Mouse (Mus musculus) spleen, adult 2 months (tissue): ENCODE results near the gene Ccdc13. TPM values are rescaled to one million over a fixed set of nuclear protein-coding genes. Genes with fewer than 3 reads are reported as not detected.

Source experiments
- DNase-seq, 2 experiments: peaks; one replicate each; pipeline versions ENCODE4 v3.0.0 to v3.0.0-alpha.2; 2012 to 2021; ENCODE audit warnings: low spot score in 2 of 2, low read depth in 1 of 2
- H3K27ac ChIP-seq: fragments of 200-500 bp; 2 replicates; pipeline ENCODE4 v1.5.1; 2012; ENCODE audit warnings: low read length, inconsistent platforms; ENCODE audit not compliant: insufficient read depth
- H3K27me3 ChIP-seq: fragments of 200-500 bp; 2 replicates; pipeline ENCODE4 v1.6.1; 2012; ENCODE audit warnings: mild to moderate bottlenecking, moderate library complexity, low read length, inconsistent platforms; ENCODE audit not compliant: control insufficient read depth, insufficient read depth
- H3K36me3 ChIP-seq: fragments of 200-500 bp; 2 replicates; pipeline ENCODE4 v1.6.1; 2012; ENCODE audit warnings: mild to moderate bottlenecking, low read length, inconsistent platforms; ENCODE audit not compliant: control insufficient read depth, insufficient read depth
- H3K4me1 ChIP-seq: fragments of 200-500 bp; 2 replicates; pipeline ENCODE4 v1.6.1; 2011; ENCODE audit warnings: inconsistent platforms; ENCODE audit not compliant: control insufficient read depth, insufficient read depth, insufficient read length
- H3K4me3 ChIP-seq: fragments of 200-500 bp; 2 replicates; pipeline ENCODE4 v1.5.1; 2011; ENCODE audit warnings: mild to moderate bottlenecking, inconsistent platforms; ENCODE audit not compliant: insufficient read depth, insufficient read length; ENCODE audit errors: extremely low read depth
- CTCF ChIP-seq: fragments of 200-500 bp; IDR thresholded peaks from 2 replicates; pipeline ENCODE4 v1.5.1; 2011; ENCODE audit warnings: mild to moderate bottlenecking, inconsistent platforms; ENCODE audit not compliant: insufficient read depth, insufficient read length, insufficient replicate concordance; ENCODE audit errors: extremely low read depth
- POLR2A ChIP-seq: fragments of 200-500 bp; IDR thresholded peaks from 2 replicates; pipeline ENCODE4 v1.6.1; 2011; ENCODE audit warnings: low read depth, low read length, inconsistent platforms
- WGBS: fragments of 180-500 bp; shearing (Covaris S2); methylation state at CpG from one replicate; pipeline ENCODE4 v1.1.7; 2018; 5-methylcytosine and 5-hydroxymethylcytosine counted together
- polyA plus RNA-seq: library from polyadenylated mRNA; depleted of rRNA; stranded (reverse); fragments of >200 nt; gene quantifications from 2 replicates; pipeline ENCODE4 v1.2.3, GENCODE M21; 2012

The Ccdc13 gene
- polyA plus RNA-seq, 1 experiment, result not detected

GRCm38 (mm10) chr9:121808511-121808910, 30.8 kb downstream of the Ccdc13 start:
- Histone ChIP-seq H3K36me3 (no peaks in the 10 kb centered on the region), H3K27ac (no peak overlapping the region), H3K4me1 (no peaks in the 10 kb centered on the region), H3K4me3 (no peak overlapping the region), H3K27me3 (no peaks in the 10 kb centered on the region)
- WGBS, result 81% methylated on average over 3 of the region's 3 CpGs
- DNase-seq, result no peak
- TF ChIP-seq CTCF, result no peak
- TF ChIP-seq POLR2A, result no peak

GRCm38 (mm10) chr9:121807947-121808346, 31.3 kb downstream of the Ccdc13 start:
- DNase-seq, result no peak
- TF ChIP-seq CTCF (no peak), POLR2A (no peak)
- Histone ChIP-seq H3K36me3 (no peaks in the 10 kb centered on the region), H3K4me1 (no peaks in the 10 kb centered on the region), H3K27ac (no peak overlapping the region), H3K4me3 (no peak overlapping the region), H3K27me3 (no peaks in the 10 kb centered on the region)
- 85% methylated on average over 7 of the region's 7 CpGs for WGBS

- whole genome bisulfite sequencing, result 96% methylated on average over 1 of the region's 1 CpGs
- H3K4me3 ChIP-seq, result no peak overlapping the region
- no peaks in the 10 kb centered on the region for H3K4me1 ChIP-seq
- H3K36me3 ChIP-seq, result no peaks in the 10 kb centered on the region
- H3K27me3 ChIP-seq, result no peaks in the 10 kb centered on the region
- DNase-seq, result no peak
- no peak for TF ChIP-seq CTCF
- TF ChIP-seq POLR2A, result no peak
- H3K27ac ChIP-seq, result no peak overlapping the region
These were observed 31.7 kb downstream of the Ccdc13 start for GRCm38 (mm10) chr9:121807546-121807945.

GRCm38 (mm10) chr9:121802747-121803146, 36.5 kb downstream of the Ccdc13 start:
- no peaks in the 10 kb centered on the region for H3K27me3 ChIP-seq
- DNase-seq, result no peak
- no peaks in the 10 kb centered on the region for H3K4me1 ChIP-seq
- WGBS, result 48% methylated on average over 7 of the region's 7 CpGs
- TF ChIP-seq POLR2A (no peak), CTCF (no peak)
- H3K27ac ChIP-seq, result no peak overlapping the region
- H3K4me3 ChIP-seq, result no peak overlapping the region
- no peaks in the 10 kb centered on the region for H3K36me3 ChIP-seq

- 72% methylated on average over 6 of the region's 6 CpGs for WGBS
These were observed 40.3 kb downstream of the Ccdc13 start for GRCm38 (mm10) chr9:121798887-121799520.

GRCm38 (mm10) chr9:121797722-121798121, 41.5 kb downstream of the Ccdc13 start:
- Histone ChIP-seq H3K27me3 (no peaks in the 10 kb centered on the region), H3K36me3 (no peaks in the 10 kb centered on the region), H3K4me3 (no peak overlapping the region), H3K27ac (no peak overlapping the region), H3K4me1 (no peaks in the 10 kb centered on the region)
- TF ChIP-seq POLR2A, result no peak
- no peak for TF ChIP-seq CTCF
- no peak for DNase-seq
- 39% methylated on average over 12 of the region's 12 CpGs for WGBS

More at GRCm38 (mm10) chr9:121798887-121799520, 40.3 kb downstream of the Ccdc13 start:
- Histone ChIP-seq H3K4me3 (no peak overlapping the region), H3K27ac (no peak overlapping the region), H3K36me3 (no peaks in the 10 kb centered on the region), H3K27me3 (no peaks in the 10 kb centered on the region), H3K4me1 (no peaks in the 10 kb centered on the region)
- DNase-seq, result no peak
- no peak for TF ChIP-seq POLR2A
- TF ChIP-seq CTCF, result no peak

GRCm38 (mm10) chr9:121794972-121795539, 44.2 kb downstream of the Ccdc13 start:
- DNase-seq, result no peak
- Histone ChIP-seq H3K4me3 (no peak overlapping the region), H3K36me3 (no peaks in the 10 kb centered on the region), H3K27me3 (no peaks in the 10 kb centered on the region), H3K27ac (no peak overlapping the region), H3K4me1 (no peaks in the 10 kb centered on the region)
- WGBS, result 37% methylated on average over 1 of the region's 1 CpGs
- TF ChIP-seq POLR2A (no peak), CTCF (no peak)
